Mouse (Mus musculus): ENCODE measurements around the gene Arid5b.

Arid5b gene

DNA sequence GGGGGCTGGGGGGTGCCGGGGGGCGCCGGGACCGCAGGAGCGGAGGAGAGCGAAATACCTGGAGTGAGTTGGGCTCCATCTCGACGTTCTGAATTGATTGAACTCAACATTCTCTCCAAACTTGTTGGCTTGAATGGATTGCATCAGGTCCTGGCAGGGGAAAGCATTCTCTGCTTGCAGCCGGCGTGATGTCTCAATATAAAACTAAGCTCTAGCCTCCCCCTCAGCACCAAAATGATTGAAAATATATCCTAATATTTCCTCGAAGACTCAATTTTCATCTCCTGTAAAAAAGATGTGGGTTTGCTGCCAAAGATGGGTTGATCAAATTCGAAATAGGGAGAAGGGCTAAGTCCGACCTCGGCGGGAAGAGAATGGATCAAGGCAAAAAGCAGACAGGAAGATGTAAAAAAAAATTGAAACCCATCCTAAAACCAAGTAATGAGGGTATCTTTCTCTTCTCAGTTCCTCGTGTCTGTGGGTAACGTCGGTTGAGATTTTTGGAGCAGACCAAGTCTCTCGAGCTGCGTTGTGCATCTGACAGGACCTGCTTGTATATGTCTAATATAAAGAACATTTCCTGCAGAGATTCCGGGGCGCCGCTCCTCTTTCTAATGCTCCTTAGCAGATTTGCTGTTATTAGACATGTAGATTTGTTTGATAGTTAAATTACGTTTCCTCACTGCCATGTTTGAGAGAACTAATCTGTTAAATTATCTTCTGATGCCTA is at the start of gene Arid5b:
TSS of gene Arid5b (minus strand) at position 109 of the 730 bp plus-strand sequence.
- DNase-seq (ENCODE audit: low read depth, low spot score), result peak; percentile 80

DNA sequence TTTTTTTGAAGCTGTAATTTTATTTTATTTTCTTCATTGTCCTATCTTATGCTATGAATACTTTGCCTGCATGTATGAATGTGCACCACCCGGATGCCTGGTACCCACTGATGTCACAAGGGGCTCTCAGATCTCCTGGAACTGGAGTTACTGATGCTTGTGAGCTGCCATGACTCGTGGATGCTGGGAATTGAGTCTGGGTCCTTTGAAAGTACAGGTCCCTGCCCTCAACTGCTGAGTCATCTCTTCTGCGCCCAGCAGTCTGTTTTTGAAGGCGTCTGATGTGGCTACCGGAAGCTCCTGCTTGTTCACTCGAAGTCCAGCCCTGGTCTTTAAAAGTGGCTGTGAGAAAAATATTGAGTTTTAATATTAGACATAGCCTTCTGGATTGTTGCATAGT is 46.8 kb upstream of the Arid5b start:
- DNase-seq (ENCODE audit: low read depth, low spot score), result no peak

DNA sequence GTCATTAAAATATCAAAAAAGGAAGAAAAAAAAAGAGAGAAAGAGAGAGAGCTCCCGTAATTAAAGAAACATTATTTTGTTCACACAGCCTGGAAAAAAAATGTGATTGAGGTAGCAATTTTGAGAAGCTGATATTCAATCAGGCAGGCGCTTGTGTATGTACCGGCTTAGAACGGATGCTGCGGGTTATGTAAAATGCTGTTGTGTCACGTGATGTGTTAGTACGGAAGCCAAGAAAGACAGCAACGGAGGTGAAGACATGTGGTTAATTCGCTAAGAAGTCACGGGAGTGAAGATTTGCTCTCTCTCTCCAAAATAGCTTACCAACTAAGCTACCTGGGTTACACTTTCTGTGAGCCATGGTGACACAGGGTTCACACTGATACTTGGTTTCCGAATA is 45.5 kb upstream of the Arid5b start:
- DNase-seq (ENCODE audit: low read depth, low spot score), result no peak

DNA sequence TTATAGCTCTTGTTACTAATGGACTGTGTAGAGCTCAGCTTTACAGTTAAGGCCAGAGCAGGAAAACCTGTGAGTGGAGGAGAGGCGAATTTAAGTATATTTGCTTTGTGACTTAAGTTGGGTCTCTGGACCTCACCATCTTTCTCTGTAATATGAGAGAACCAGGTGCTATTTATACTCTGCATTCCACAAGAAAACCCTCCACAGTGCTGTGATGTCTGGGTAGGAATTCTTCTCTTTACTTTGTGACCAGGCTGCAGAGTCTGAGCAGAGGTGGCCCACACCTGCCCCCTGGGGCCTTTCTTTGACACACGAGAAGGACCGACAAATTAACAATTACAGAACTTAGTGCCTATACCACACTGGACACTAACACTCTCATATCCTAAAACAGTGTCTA is 44.6 kb upstream of the Arid5b start:
- DNase-seq (ENCODE audit: low read depth, low spot score), result no peak

DNA sequence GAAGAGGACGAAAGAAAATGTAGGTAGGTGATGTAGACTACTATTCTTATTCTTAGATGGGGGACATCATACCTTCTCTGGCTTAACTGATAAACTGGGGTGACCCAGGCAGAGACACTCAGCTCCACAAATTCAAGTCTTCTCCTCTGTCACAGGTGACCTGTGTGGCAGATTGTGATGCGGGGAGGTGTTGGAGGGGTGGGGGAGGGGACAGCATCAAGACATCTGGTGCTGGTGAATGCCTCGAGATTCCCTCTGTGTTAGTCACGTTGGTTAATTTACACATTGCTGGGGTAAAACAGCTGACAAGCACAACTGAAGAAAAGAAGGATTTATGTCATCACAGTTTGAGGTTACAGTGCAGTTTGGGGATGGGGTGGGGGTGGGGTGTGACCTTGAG is 42.4 kb upstream of the Arid5b start:
- DNase-seq (ENCODE audit: low read depth, low spot score), result no peak

DNA sequence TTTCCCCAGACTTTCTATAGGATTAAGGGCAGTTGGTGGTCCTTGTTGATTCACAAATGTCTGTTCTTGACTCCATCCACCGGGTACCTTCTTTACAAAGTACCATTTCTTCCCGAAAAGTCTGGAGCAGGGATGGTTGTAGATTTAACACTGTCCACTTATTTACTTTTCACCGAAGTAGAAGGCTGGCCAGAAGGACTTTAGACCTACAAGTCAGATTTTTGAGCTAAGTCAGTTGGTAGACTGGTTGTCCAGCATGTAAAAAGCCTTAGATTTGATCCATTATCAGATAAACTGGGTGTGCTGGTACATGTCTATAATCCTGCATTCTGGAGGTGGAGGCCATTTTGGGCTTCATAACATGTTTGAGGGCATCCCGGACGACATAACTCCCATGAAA is 42.0 kb upstream of the Arid5b start:
- DNase-seq (ENCODE audit: low read depth, low spot score), result no peak

DNA sequence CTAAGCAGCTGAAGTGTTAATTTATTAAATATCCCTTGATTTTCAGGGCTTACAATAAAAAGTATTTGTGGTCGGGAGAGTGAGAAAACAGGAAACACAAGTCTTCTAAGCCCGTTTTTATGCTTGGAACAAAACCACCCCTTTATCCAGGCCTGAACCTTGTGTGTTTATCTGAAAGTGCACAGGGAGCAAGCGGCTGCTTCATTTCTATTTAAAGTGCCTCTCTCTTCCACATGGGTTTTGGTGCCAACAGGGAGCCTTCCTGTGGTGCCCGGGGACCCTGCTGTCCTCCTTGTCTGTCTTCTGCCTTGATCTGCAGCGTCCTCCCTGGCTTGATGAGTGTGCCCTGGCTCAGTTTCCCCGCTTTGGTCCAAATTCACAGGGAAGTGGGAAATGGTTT is 40.9 kb upstream of the Arid5b start:
- no peak for DNase-seq (ENCODE audit: low read depth, low spot score)

DNA sequence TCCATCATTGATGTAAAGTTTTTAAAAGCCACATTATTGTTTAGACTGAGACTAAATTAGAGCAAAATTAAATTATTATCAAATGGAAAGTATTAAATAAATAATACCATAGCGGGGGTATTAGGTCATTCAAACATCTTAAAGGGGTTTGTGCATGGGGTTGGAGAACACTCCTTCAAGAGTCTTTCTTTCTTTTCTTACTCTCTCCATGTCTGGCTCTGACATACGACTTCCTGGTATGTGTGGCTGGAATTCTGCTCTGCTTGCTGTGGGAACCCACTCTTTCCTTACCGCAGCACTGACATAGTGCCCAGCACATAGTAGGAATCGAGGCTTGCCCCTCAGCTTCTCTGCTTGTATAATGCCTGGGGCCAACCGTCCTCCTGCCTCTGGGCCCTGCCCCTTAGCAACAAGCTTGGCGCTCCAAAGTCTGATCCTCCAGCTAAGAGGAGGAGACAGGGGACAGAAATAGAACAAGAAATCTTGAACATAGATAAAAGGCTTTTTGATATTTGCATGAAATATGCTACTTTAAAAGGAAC is 40.0 kb upstream of the Arid5b start:
- no peak for DNase-seq (ENCODE audit: low read depth, low spot score)

DNA sequence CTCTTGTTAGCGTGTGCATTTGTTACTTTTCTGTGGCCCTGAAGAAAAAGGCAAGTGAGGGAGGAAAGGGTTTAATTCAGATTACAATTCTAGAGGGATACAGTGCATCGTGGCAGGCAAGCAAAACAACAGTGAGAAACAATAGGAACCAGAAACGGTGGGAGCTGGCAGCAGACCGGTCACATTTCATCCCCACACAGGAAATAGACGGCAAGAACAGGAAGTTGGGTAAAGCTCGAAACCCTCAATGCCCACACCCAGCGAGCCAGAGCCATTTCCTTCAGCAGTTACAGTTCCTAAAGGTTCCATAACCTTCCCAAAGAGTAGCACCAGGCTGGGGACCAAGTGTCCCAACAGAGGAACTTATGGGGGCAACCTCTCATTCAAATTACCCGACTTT is 34.2 kb upstream of the Arid5b start:
- no peak for DNase-seq (ENCODE audit: low read depth, low spot score)

DNA sequence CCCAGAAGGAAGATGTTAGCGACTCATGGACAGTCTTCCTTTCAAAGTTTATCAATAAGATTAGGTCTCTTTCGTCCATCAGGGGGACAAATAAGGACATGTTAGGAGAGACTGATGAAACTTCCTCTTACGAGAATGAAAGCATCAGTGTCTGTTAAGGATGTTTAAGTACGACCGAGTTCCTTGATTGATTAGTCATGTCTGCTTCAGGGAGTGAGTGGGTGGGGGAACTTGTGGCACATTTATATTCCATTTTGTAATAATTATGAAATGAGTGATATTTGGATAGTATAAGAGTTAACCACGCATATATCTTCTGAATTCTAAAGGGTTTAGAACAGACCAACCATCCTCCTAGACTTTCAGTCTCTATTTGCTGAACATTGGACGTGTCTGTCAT is 22.5 kb upstream of the Arid5b start:
- DNase-seq (ENCODE audit: low read depth, low spot score), result no peak

DNA sequence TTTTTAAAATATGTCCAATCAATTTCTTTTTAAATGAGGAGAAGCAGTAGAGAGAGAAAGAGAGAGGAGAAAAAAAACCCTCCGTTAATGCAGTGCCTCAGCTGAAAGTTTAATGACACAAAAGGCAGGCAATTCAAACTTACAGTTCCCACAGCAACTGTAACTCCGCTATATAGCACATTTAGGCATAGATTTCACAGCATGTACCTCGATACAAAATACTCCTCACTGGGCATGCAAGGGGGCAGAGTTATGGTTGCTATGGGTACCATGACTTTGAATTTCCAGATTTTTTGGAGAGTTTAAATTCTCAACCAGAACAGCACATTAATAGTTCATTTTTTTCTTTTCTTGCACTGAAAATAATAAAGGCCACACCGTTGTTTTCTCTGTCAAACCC is 10.9 kb upstream of the Arid5b start:
- no peak for DNase-seq (ENCODE audit: low read depth, low spot score)

DNA sequence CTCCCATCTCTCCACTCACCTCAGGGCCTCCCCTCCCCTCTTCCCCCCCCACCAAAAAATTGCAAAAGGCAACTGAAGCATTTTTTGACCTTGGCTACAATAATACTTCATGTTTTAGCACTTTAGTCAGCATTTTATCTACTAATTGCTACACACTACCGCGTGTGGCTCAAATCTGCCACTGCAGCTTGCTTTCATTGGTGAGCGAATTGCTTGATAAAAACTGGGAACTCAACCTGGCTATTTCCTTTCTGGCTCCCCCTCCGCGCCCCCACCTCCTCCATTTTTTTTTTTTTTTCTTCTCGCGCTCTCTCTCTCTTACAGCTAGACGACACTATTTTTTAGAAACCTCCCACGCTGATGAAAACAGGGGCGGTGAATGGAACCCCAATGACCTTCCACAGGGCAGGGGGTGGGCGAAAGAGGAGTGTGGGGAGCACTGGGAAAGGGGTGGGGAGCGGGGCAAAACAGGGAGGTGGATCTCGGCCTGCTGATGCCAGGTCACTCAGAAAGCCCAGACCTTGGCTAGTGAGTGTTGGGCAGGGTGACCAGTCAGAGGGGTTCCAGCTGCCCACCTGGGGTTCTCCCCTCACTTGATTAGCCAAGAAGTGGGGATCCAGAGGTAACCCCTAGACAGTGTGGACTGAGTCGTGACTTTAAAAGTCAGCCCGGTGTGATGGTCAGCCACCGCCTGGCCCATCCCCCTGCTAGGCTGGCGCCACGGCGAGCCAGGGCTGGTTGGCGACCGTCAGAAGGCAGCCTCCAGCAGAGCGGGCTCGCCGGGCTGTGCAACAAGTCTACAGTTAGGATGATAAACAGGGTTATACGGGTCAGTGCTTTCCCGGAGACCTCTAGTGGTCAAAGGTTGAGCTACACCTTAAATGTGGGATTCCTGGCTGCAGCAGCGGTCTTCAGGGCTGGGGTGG is 4.2 kb upstream of the Arid5b start:
- peak; percentile 94 for DNase-seq (ENCODE audit: low read depth, low spot score)

DNA sequence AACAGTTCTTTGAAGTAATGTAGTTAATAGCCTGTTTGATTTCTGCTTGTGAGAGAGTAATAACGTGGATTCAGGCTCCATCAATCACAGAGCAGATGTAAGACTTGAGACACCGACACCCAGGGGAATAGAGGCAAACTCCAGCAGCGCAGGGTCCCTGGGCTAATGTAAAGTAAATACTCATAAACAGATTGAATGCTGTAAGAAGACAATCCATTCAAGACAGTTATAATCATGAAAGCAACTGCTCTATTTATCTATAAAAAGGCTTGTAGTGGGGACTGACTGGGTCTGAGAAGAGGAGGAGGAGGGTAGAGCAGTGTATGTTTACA is 3.2 kb upstream of the Arid5b start:
- no peak for DNase-seq (ENCODE audit: low read depth, low spot score)

DNA sequence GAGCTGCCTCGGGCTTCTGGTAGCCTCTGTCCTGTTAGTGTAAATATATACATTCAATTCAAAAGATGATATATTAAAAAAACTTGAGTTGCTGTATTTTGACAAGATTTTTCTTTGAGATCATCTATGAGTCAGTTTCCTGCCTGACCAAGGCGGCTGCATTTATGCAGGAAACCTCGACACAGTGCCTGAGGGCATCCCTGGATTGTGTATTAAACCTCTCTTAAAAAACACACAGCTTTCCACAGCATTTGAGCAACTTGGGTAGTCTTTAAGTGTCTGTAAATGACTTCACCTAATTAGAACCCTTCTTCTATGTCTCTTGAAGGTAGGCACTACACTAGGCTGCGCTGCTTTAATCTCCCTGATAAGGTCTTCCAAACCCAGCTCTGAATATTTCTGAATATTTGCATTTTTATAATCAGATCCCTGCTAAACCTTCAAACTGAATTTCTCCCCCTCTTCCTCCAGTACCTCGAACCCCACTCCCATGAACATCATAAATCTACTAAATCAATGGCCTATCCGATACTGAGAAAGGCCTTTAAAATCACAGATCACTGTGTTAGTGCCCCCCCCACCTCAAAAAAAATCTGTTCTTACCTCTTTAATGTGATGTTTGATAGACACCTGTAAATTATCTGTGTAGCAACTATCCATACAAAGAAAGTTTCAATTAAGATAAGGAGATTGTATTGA is 2.7 kb upstream of the Arid5b start:
- no peak for DNase-seq (ENCODE audit: low read depth, low spot score)

DNA sequence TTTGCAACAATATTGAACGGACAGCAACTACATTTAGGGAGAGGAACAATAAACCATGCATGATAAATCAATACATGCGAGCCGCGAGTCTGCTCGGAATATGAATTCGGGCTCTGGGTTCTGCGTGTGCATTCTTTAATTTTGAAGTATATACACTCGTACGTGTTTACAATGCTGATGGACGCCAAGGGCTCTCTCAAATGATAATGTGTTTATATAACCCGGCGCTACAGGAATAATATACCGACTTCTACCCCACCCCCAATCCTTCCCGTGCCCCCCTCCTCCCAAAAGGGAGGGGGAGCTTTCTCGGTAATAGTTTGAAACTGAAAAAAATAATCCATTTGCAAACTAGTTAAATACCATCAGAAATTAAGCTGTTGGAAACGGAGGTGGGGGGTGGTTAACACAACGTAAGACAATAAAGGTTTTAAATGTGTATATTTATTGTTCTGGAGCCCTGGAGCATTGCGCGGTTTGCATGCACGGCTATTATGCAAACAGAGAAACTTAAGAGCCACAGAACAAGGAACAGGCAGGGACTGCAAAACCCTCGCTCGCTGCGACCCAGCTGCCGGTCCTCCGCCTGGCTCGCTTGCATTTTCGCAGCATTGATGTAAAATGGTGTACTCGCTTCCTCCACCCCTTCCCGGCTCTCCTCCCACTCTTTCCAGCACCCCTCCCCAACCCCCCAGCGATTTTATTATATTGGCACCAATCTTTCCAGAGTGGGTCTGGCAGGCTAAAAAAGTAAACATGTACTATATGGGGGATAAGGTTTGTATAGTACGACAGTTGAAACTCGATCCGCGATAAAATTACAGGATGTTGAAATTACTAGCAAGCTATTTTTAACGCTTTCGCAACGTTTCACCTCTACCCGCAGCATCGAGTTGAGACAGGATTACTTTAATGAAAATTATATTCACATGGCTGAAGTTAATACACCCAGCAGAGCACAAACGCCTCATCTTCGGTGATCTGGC is 1.3 kb upstream of the Arid5b start:
- peak; percentile 57 for DNase-seq (ENCODE audit: low read depth, low spot score)

DNA sequence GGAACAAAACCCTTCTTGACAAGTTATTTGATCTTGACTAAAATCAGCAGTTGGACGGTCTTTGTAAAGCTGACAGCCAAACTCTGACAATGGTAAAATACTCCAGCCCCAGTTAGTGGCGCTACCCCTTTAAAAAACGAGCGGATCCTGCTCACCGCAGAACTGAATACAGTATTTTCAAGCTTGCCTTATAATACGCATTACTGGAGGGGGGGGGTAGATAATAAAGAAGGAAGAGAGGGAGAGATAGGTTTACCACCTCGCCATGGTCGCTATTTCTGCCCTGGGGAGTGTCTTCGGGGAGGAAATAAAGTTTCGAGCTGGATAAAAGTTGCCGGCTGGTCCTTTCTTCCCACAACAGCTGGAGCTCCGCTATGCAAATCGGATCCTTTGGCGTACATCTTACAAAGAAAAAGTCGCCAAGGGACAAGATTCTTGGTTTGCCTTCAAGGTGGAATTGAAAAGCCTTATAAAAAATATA is 829 bp downstream of the Arid5b start:
- peak; percentile 55 for DNase-seq (ENCODE audit: low read depth, low spot score)

DNA sequence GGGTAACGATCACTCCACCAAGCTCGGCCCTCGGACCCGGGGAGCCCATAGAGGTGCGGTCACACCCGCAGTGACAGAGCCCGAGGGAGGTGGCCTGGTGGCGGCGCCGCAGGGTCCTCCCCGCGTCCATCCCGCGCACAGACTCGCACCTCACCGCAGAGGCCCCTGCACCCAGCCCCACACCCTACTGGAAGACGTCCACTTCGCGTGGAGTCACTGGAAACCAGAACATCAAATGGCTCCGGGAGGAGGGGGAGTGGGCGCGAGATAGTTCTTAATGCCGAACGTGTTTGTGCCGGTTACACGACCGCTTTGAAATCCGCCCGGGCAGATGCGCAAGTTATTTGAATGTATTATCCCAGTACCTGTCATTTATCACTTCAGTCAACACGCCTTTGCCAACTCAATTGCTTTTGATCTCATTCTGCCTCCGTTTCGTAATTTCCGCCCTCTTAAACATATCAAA is 1.5 kb downstream of the Arid5b start:
- DNase-seq (ENCODE audit: low read depth, low spot score), result peak; percentile 72

DNA sequence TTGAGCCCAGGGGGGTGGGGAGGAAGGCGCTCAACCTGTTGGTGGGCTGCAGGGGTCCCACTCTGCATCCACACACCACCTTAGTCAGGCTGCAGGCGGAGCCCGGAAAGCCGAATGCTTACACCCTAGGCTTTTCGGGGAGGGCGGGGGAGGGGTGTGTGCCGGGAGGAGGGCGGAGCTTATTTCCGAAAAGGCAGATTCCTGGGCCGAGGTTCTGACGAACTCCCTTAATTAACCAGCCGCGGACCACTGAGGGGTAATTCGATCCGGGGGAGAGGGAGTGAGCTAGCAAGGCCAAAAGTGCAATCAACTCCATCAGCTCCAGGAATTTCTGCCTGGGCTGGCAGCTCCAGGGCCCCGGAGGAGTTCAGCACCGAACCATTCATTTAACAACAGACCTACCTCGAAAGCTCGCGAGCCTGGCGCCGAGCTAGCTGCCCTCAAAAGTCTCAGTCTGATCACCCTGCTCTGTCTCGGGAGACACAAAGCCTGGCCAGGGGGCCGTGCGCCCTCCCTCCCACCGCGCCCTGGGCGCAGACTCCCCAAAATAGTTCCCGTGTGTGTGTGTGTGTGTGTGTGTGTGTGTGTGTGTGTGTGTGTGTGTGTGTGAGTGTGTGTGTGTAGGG is 2.1 kb downstream of the Arid5b start:
- DNase-seq (ENCODE audit: low read depth, low spot score), result peak; percentile 93

DNA sequence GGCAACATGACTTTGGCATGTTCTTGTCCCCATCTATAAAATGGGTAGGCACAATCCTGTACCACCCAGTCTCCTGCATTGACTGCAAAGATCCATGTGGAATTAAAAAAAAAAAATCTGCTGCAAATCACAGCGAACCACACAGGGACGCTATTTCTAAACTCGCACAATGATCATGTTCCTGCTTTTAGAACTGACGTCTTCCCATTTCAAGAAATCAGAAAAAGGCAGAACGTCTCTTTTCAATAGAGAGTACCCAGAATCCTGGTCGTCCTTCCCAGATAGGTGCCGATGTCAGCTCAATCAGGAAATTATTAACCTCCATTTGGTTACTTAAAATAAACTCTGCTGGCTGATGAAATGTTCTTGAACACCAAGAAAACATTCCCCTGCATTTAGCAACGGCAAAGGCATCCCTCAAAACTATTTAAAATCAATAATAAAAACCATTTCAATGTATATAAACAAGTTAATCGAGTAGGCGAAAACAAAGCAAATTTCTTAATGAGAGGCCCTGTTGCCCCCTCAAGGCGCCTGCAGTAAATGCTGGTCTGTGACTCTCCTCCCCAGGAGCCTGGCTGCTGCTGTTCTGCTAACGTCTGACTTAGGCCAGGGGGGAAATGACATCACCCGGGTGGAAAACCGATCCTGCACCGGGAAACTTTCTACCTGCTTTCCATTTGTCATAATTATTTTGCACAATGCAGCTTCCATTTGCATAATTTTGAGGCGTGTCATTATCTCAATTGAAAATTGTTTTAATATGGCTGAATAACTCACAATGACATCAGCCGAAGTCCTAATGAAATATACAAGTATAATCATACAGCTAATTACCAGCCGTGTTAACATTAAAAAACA is 3.4 kb downstream of the Arid5b start:
- no peak for DNase-seq (ENCODE audit: low read depth, low spot score)
